Mouse (Mus musculus) megakaryocyte, embryonic 14.5 days (primary cell): ENCODE results near the gene Ninj1. TPM values are rescaled to one million over a fixed set of nuclear protein-coding genes. Genes with fewer than 3 reads are reported as not detected.
A peak's percentile ranks its signal among the peaks of the same experiment; 100 is the strongest.

Source experiments
- H3K27me3 ChIP-seq: replicated peaks from 2 replicates; pipeline ENCODE3; 2012; ENCODE audit warnings: inconsistent platforms
- H3K36me3 ChIP-seq: replicated peaks from 2 replicates; pipeline ENCODE3; 2012; ENCODE audit warnings: low read length, inconsistent platforms, mixed read lengths
- H3K4me1 ChIP-seq: 2 replicates; pipeline ENCODE4 v1.6.1; 2012; ENCODE audit warnings: inconsistent platforms
- H3K4me3 ChIP-seq: replicated peaks from 2 replicates; pipeline ENCODE3; 2012; ENCODE audit warnings: moderate library complexity, mild to moderate bottlenecking, inconsistent platforms
- H3K9me3 ChIP-seq: 2 replicates; pipeline ENCODE4 v1.6.1; 2012; ENCODE audit warnings: inconsistent platforms
- FLI1 ChIP-seq: IDR thresholded peaks from 2 replicates; pipeline ENCODE4 v1.6.1; 2012; ENCODE audit warnings: low read length, inconsistent platforms, mixed read lengths
- GATA1 ChIP-seq: IDR thresholded peaks from 3 replicates; pipeline ENCODE4 v1.6.1; 2012; ENCODE audit warnings: mixed read lengths, low read length, inconsistent platforms, borderline replicate concordance
- polyA plus RNA-seq: library from polyadenylated mRNA; stranded (reverse); fragments of >175 nt; gene quantifications from 2 replicates; pipeline ENCODE4 v1.2.3, GENCODE M21; 2012; ENCODE audit warnings: low replicate concordance; ENCODE audit not compliant: insufficient read depth

Ninj1 gene
- polyA plus RNA-seq, 1 experiment, result 866 TPM

- no peaks in the 10 kb centered on the region for H3K36me3 ChIP-seq
- H3K4me3 ChIP-seq, result no peak overlapping the region
- H3K4me1 ChIP-seq, result peaks cover 70% of the 10 kb centered on the region
- TF ChIP-seq GATA1 (no peak), FLI1 (no peak)
- peaks cover 21% of the 10 kb centered on the region for H3K27me3 ChIP-seq
- no peaks in the 10 kb centered on the region for H3K9me3 ChIP-seq
These were observed 16.7 kb upstream of the Ninj1 start for GRCm38 (mm10) chr13:49170623-49171022.

- H3K9me3 ChIP-seq, result no peaks in the 10 kb centered on the region
- TF ChIP-seq FLI1 (no peak), GATA1 (no peak)
- peaks cover 66% of the 10 kb centered on the region for H3K4me1 ChIP-seq
- H3K27me3 ChIP-seq, result peaks cover 18% of the 10 kb centered on the region
- no peaks in the 10 kb centered on the region for H3K36me3 ChIP-seq
- H3K4me3 ChIP-seq, result no peak overlapping the region
These were observed 15.6 kb upstream of the Ninj1 start for GRCm38 (mm10) chr13:49171729-49172128.

- peaks cover 60% of the 10 kb centered on the region for H3K4me1 ChIP-seq
- H3K36me3 ChIP-seq, result no peaks in the 10 kb centered on the region
- peaks cover 13% of the 10 kb centered on the region for H3K27me3 ChIP-seq
- no peaks in the 10 kb centered on the region for H3K9me3 ChIP-seq
- TF ChIP-seq FLI1, result no peak
- TF ChIP-seq GATA1, result no peak
- H3K4me3 ChIP-seq, result no peak overlapping the region
These were observed 14.9 kb upstream of the Ninj1 start for GRCm38 (mm10) chr13:49172335-49172734.

DNA sequence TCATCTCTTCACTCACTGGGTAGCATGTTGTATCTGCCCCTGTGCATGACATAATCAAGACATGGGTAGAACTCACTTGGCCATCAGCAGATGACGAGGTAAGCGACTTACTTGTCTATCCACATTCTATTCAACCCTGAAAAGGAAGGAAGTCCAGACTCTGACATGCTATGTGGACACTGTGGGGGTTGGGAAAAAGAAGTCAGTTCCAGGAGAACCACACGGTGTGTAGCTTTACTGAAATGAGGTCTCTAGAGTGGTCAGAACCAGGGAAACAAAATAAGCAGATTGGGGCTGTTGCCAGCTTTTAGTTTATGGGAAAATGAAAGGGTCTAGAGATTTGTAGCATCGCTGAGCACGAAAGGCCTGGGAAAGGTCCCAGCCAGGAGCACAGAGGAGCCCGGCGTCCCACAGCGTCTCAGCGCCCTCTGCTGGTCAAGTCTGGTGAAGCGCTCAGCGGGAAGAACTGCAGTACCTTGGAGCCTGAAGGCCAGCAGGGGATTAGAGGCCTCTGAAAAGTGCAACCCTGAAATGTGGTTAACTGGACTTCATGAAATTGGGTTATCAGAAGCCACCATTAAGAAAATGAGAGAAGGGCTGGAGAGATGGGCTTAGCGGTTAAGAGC lies 14.2 kb upstream of the Ninj1 start:
- no peaks in the 10 kb centered on the region for H3K36me3 ChIP-seq
- H3K27me3 ChIP-seq, result peaks cover 13% of the 10 kb centered on the region
- peaks cover 60% of the 10 kb centered on the region for H3K4me1 ChIP-seq
- no peak for TF ChIP-seq GATA1
- no peak for TF ChIP-seq FLI1
- H3K9me3 ChIP-seq, result no peaks in the 10 kb centered on the region
- peak overlapping the region; percentile 28 for H3K4me3 ChIP-seq

GRCm38 (mm10) chr13:49175509-49175908 lies 11.8 kb upstream of the Ninj1 start:
- TF ChIP-seq GATA1 (no peak), FLI1 (no peak)
- peaks cover 16% of the 10 kb centered on the region for H3K27me3 ChIP-seq

GRCm38 (mm10) chr13:49178839-49179585 lies 8.3 kb upstream of the Ninj1 start:
- TF ChIP-seq FLI1 (no peak), GATA1 (no peak)

More at GRCm38 (mm10) chr13:49175509-49175908, 11.8 kb upstream of the Ninj1 start:
- Histone ChIP-seq H3K4me1 (peaks cover 76% of the 10 kb centered on the region), H3K36me3 (no peaks in the 10 kb centered on the region), H3K4me3 (no peak overlapping the region), H3K9me3 (no peaks in the 10 kb centered on the region)

DNA sequence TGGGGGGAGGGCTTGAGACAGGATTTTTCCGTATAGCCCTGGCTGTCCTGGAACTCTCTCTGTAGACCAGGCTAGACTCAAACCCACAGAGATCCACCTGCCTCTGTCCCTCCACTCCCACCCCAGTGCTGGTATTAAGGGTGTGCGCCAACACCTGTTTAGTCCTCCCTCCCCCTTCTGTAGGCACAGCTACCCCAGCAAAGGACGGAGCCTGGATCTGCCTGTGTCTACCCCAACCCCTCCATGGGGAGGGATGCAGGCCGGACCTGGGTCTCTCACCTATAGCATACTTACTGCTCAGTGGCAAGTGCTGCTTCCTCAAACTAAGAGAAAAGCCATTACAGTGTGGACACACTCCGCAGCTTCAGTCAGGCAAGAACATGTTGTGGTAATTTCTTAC lies 7.0 kb upstream of the Ninj1 start:
- Histone ChIP-seq H3K4me3 (peak overlapping the region; percentile 38), H3K36me3 (no peaks in the 10 kb centered on the region), H3K4me1 (peaks cover 84% of the 10 kb centered on the region), H3K9me3 (peaks cover 7% of the 10 kb centered on the region; the same call in 1 of the 2 replicates), H3K27me3 (peaks cover 12% of the 10 kb centered on the region)
- no peak for TF ChIP-seq GATA1

More at GRCm38 (mm10) chr13:49178839-49179585, 8.3 kb upstream of the Ninj1 start:
- Histone ChIP-seq H3K36me3 (no peaks in the 10 kb centered on the region), H3K4me3 (no peak overlapping the region), H3K4me1 (peaks cover 78% of the 10 kb centered on the region), H3K27me3 (peaks cover 15% of the 10 kb centered on the region), H3K9me3 (peaks cover 3% of the 10 kb centered on the region; the same call in 1 of the 2 replicates)

DNA sequence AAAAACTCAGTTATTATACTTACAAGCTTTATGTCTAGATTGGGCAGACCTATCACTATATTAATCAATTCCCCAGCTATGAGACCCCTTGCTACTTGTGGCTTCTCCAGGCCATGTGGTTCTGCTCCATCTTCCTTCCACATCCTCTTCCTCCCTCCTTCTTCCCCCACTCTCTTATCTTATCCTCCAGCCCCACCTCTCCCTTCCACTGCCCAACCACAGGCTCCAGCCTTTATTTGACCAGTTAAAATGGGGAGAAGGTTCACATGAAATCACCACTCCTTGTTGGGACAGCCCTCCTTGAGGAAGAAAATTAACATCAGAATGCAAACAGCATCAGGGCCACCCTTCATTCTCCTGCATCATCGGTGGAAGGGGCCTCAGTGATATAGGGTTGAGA lies 6.6 kb upstream of the Ninj1 start:
- H3K27me3 ChIP-seq, result peaks cover 9% of the 10 kb centered on the region
- peaks cover 85% of the 10 kb centered on the region for H3K4me1 ChIP-seq
- H3K9me3 ChIP-seq, result peaks cover 7% of the 10 kb centered on the region; the same call in 1 of the 2 replicates
- peak overlapping the region; percentile 26 for H3K4me3 ChIP-seq
- no peak for TF ChIP-seq GATA1
- H3K36me3 ChIP-seq, result no peaks in the 10 kb centered on the region

GRCm38 (mm10) chr13:49181411-49181984 lies 5.8 kb upstream of the Ninj1 start:
- H3K27me3 ChIP-seq, result peaks cover 6% of the 10 kb centered on the region
- no peak for TF ChIP-seq GATA1
- TF ChIP-seq FLI1, result no peak
- peak overlapping the region; percentile 24 for H3K4me3 ChIP-seq
- H3K36me3 ChIP-seq, result no peaks in the 10 kb centered on the region
- H3K4me1 ChIP-seq, result peaks cover 90% of the 10 kb centered on the region
- peaks cover 7% of the 10 kb centered on the region; the same call in 1 of the 2 replicates for H3K9me3 ChIP-seq

- Histone ChIP-seq H3K4me3 (no peak overlapping the region), H3K4me1 (peaks cover 96% of the 10 kb centered on the region), H3K27me3 (peaks cover 6% of the 10 kb centered on the region), H3K9me3 (peaks cover 7% of the 10 kb centered on the region; the same call in 1 of the 2 replicates), H3K36me3 (no peaks in the 10 kb centered on the region)
- no peak for TF ChIP-seq GATA1
- TF ChIP-seq FLI1, result no peak
These were observed 4.1 kb upstream of the Ninj1 start for GRCm38 (mm10) chr13:49183161-49183560.
